Mouse (Mus musculus) myocyte (in vitro differentiated cells): ENCODE data around the gene Rngtt. TPM values are rescaled to one million over a fixed set of nuclear protein-coding genes. Genes with fewer than 3 reads are reported as not detected.

Source experiments
- H3K27me3 ChIP-seq: one replicate; pipeline ENCODE4 v1.6.1; 2011; ENCODE audit not compliant: control insufficient read depth, insufficient read depth, insufficient read length
- H3K36me3 ChIP-seq: one replicate; pipeline ENCODE4 v1.6.1; 2011; ENCODE audit not compliant: control insufficient read depth, insufficient read depth
- H3K4me2 ChIP-seq: one replicate; pipeline ENCODE4 v1.6.1; 2011; ENCODE audit warnings: low read depth, control low read depth
- H3K4me3 ChIP-seq: one replicate; pipeline ENCODE4 v1.5.1; 2011; ENCODE audit warnings: mild to moderate bottlenecking, control low read depth, moderate library complexity
- H3K79me2 ChIP-seq: one replicate; pipeline ENCODE4 v1.6.1; 2011; ENCODE audit not compliant: control insufficient read depth, insufficient read depth
- H3ac ChIP-seq: one replicate; pipeline ENCODE4 v1.6.1; 2011; ENCODE audit not compliant: control insufficient read depth, insufficient read length
- CEBPB ChIP-seq: IDR thresholded peaks from 2 replicates; pipeline ENCODE4 v1.6.1; 2011; ENCODE audit warnings: mild to moderate bottlenecking, moderate library complexity; ENCODE audit not compliant: poor library complexity, insufficient read depth, severe bottlenecking
- E2F4 ChIP-seq: IDR thresholded peaks from one replicate; pipeline ENCODE4 v1.6.1; 2011; ENCODE audit warnings: mild to moderate bottlenecking, control low read depth, moderate library complexity; ENCODE audit not compliant: insufficient read depth
- MAX ChIP-seq: IDR thresholded peaks from one replicate; pipeline ENCODE4 v1.6.1; 2011; ENCODE audit warnings: low read depth, mild to moderate bottlenecking, control low read depth
- MYOD1 ChIP-seq, 3 experiments: IDR thresholded peaks; one replicate each; pipeline ENCODE4 v1.6.1; 2011; ENCODE audit warnings: control low read depth in 2 of 3, low read depth in 2 of 3, mild to moderate bottlenecking in 2 of 3, moderate library complexity in 1 of 3; ENCODE audit not compliant: insufficient read length in 2 of 3, control insufficient read depth in 1 of 3
- MYOG ChIP-seq, 3 experiments: IDR thresholded peaks; one replicate each; pipeline ENCODE4 v1.6.1; 2011; ENCODE audit warnings: control low read depth in 2 of 3, low read depth in 2 of 3, mild to moderate bottlenecking in 2 of 3; ENCODE audit not compliant: insufficient read length in 2 of 3, control insufficient read depth in 1 of 3, insufficient read depth in 1 of 3
- POLR2A ChIP-seq: IDR thresholded peaks from one replicate; pipeline ENCODE4 v1.6.1; 2011; ENCODE audit warnings: low read depth, mild to moderate bottlenecking, control low read depth, moderate library complexity; ENCODE audit not compliant: insufficient read length
- POLR2AphosphoS2 ChIP-seq: IDR thresholded peaks from one replicate; pipeline ENCODE4 v1.6.1; 2011; ENCODE audit warnings: low read depth, control low read depth; ENCODE audit not compliant: insufficient read length
- REST ChIP-seq: IDR thresholded peaks from one replicate; pipeline ENCODE4 v1.6.1; 2011; ENCODE audit warnings: mild to moderate bottlenecking, control low read depth, moderate library complexity; ENCODE audit not compliant: insufficient read depth, insufficient read length
- SRF ChIP-seq: IDR thresholded peaks from one replicate; pipeline ENCODE4 v1.6.1; 2011; ENCODE audit warnings: low read depth; ENCODE audit not compliant: control insufficient read depth, insufficient read length
- TCF12 ChIP-seq: IDR thresholded peaks from one replicate; pipeline ENCODE4 v1.6.1; 2011; ENCODE audit warnings: mild to moderate bottlenecking, control low read depth; ENCODE audit not compliant: poor library complexity, insufficient read depth, severe bottlenecking
- TCF3 ChIP-seq: IDR thresholded peaks from one replicate; pipeline ENCODE4 v1.6.1; 2011; ENCODE audit warnings: low read depth, control low read depth; ENCODE audit not compliant: insufficient read length
- USF1 ChIP-seq: IDR thresholded peaks from one replicate; pipeline ENCODE4 v1.6.1; 2011; ENCODE audit warnings: low read depth, mild to moderate bottlenecking, control low read depth, moderate library complexity
- polyA plus RNA-seq: library from polyadenylated mRNA; unstranded; fragments of >200 nt; fragmentation: generic; extraction: Trizol; gene quantifications from one replicate; pipeline ENCODE4 v1.2.1, GENCODE M21; 2012; ENCODE audit warnings: missing spikeins

Rngtt gene
- polyA plus RNA-seq, 1 experiment: 4.9 TPM

- no peaks in the 10 kb centered on the region for H3K79me2 ChIP-seq
- H3K27me3 ChIP-seq: no peaks in the 10 kb centered on the region
- H3K36me3 ChIP-seq: peaks cover 12% of the 10 kb centered on the region
- no peak overlapping the region for H3K4me3 ChIP-seq
- no peak for TF ChIP-seq SRF
- no peak for TF ChIP-seq REST
- no peak overlapping the region for H3ac ChIP-seq
- no peak overlapping the region for H3K4me2 ChIP-seq
Observed at GRCm38 (mm10) chr4:33459851-33460250, 149.7 kb downstream of the Rngtt start.

GRCm38 (mm10) chr4:33464432-33464831, 154.3 kb downstream of the Rngtt start:
- Histone ChIP-seq H3K4me2 (no peak overlapping the region), H3ac (no peak overlapping the region), H3K27me3 (no peaks in the 10 kb centered on the region), H3K36me3 (no peaks in the 10 kb centered on the region), H3K79me2 (no peaks in the 10 kb centered on the region), H3K4me3 (no peak overlapping the region)
- no peak for TF ChIP-seq POLR2AphosphoS2
- no peak for TF ChIP-seq TCF12
- no peak for TF ChIP-seq SRF
- TF ChIP-seq MAX: no peak
- TF ChIP-seq TCF3: no peak
- TF ChIP-seq E2F4: no peak
- TF ChIP-seq MYOD1 (IDR thresholded peaks at IDR 0.05; ENCODE audit: control insufficient read depth in 1 of 3, insufficient read length in 2 of 3, low read depth in 2 of 3): no peak
- no peak for TF ChIP-seq USF1
- TF ChIP-seq MYOG (IDR thresholded peaks at IDR 0.05; ENCODE audit: control insufficient read depth in 1 of 3, insufficient read depth in 1 of 3, insufficient read length in 2 of 3, low read depth in 2 of 3): no peak
- TF ChIP-seq REST: no peak
- TF ChIP-seq POLR2A: no peak
- no peak for TF ChIP-seq CEBPB

- no peaks in the 10 kb centered on the region for H3K36me3 ChIP-seq
- TF ChIP-seq POLR2A (no peak), POLR2AphosphoS2 (no peak), SRF (no peak), MYOD1 (IDR thresholded peaks at IDR 0.05; ENCODE audit: control insufficient read depth in 1 of 3, insufficient read length in 2 of 3, low read depth in 2 of 3) (no peak), REST (no peak)
- no peaks in the 10 kb centered on the region for H3K27me3 ChIP-seq
- H3K4me2 ChIP-seq: no peak overlapping the region
- no peak overlapping the region for H3K4me3 ChIP-seq
- no peak overlapping the region for H3ac ChIP-seq
- no peaks in the 10 kb centered on the region for H3K79me2 ChIP-seq
Observed at GRCm38 (mm10) chr4:33465871-33466270, 155.8 kb downstream of the Rngtt start.

GRCm38 (mm10) chr4:33466970-33467399, 156.9 kb downstream of the Rngtt start:
- Histone ChIP-seq H3K27me3 (no peaks in the 10 kb centered on the region), H3K4me2 (peak overlapping the region; percentile 45), H3K36me3 (no peaks in the 10 kb centered on the region), H3K79me2 (no peaks in the 10 kb centered on the region), H3K4me3 (no peak overlapping the region), H3ac (no peak overlapping the region)
- TF ChIP-seq REST: no peak
- no peak for TF ChIP-seq E2F4
- no peak for TF ChIP-seq MYOG (IDR thresholded peaks at IDR 0.05; ENCODE audit: control insufficient read depth in 1 of 3, insufficient read depth in 1 of 3, insufficient read length in 2 of 3, low read depth in 2 of 3)
- TF ChIP-seq SRF: no peak
- TF ChIP-seq TCF12: no peak
- TF ChIP-seq POLR2AphosphoS2: no peak
- no peak for TF ChIP-seq CEBPB
- peak in 1 of 3 experiments; percentile 66 for TF ChIP-seq MYOD1 (IDR thresholded peaks at IDR 0.05; ENCODE audit: control insufficient read depth in 1 of 3, insufficient read length in 2 of 3, low read depth in 2 of 3)
- TF ChIP-seq TCF3: no peak

GRCm38 (mm10) chr4:33467627-33468026, 157.5 kb downstream of the Rngtt start:
- Histone ChIP-seq H3K36me3 (no peaks in the 10 kb centered on the region), H3ac (no peak overlapping the region), H3K4me2 (peak overlapping the region; percentile 45), H3K4me3 (no peak overlapping the region), H3K27me3 (no peaks in the 10 kb centered on the region), H3K79me2 (no peaks in the 10 kb centered on the region)
- TF ChIP-seq POLR2A (no peak), MAX (no peak), REST (no peak), TCF3 (no peak)

GRCm38 (mm10) chr4:33468151-33468550, 158.0 kb downstream of the Rngtt start:
- H3K4me3 ChIP-seq: no peak overlapping the region
- no peaks in the 10 kb centered on the region for H3K36me3 ChIP-seq
- H3K4me2 ChIP-seq: no peak overlapping the region
- H3ac ChIP-seq: no peak overlapping the region
- no peaks in the 10 kb centered on the region for H3K79me2 ChIP-seq
- no peaks in the 10 kb centered on the region for H3K27me3 ChIP-seq
- TF ChIP-seq USF1 (no peak), TCF12 (no peak), MYOD1 (IDR thresholded peaks at IDR 0.05; ENCODE audit: control insufficient read depth in 1 of 3, insufficient read length in 2 of 3, low read depth in 2 of 3) (no peak), SRF (no peak), MYOG (IDR thresholded peaks at IDR 0.05; ENCODE audit: control insufficient read depth in 1 of 3, insufficient read depth in 1 of 3, insufficient read length in 2 of 3, low read depth in 2 of 3) (no peak), E2F4 (no peak), MAX (no peak), POLR2AphosphoS2 (no peak), REST (no peak), POLR2A (no peak), CEBPB (no peak)
